Mouse (Mus musculus) brain, embryonic 18.5 days (tissue): ENCODE results near the gene Gprin1.

Experiments used
- DNase-seq: peaks from one replicate; pipeline ENCODE4 v3.0.0-alpha.2; 2012; ENCODE audit warnings: low read depth, low spot score

Gprin1 gene

GRCm38 (mm10) chr13:54726131-54726530, 23.5 kb downstream of the Gprin1 start:
- no peak for DNase-seq

- no peak for DNase-seq
These were observed 26.5 kb downstream of the Gprin1 start for GRCm38 (mm10) chr13:54723143-54723542.

GRCm38 (mm10) chr13:54716916-54717315, 32.8 kb downstream of the Gprin1 start:
- no peak for DNase-seq

- no peak for DNase-seq
These were observed 34.7 kb downstream of the Gprin1 start for GRCm38 (mm10) chr13:54714996-54715395.

GRCm38 (mm10) chr13:54714393-54714792, 35.3 kb downstream of the Gprin1 start:
- no peak for DNase-seq

GRCm38 (mm10) chr13:54710866-54711265, 38.8 kb downstream of the Gprin1 start:
- DNase-seq: no peak

GRCm38 (mm10) chr13:54704890-54705289, 44.8 kb downstream of the Gprin1 start:
- DNase-seq: no peak

GRCm38 (mm10) chr13:54702507-54702906, 47.2 kb downstream of the Gprin1 start:
- no peak for DNase-seq

- DNase-seq: no peak
These were observed 48.4 kb downstream of the Gprin1 start, which contains the start of gene Cdhr2 for GRCm38 (mm10) chr13:54701243-54701642. TSS of gene Cdhr2 (plus strand) at chr13:54701461.

GRCm38 (mm10) chr13:54695479-54696230, 54.0 kb downstream of the Gprin1 start:
- DNase-seq: no peak

- DNase-seq: no peak
These were observed 55.2 kb downstream of the Gprin1 start for GRCm38 (mm10) chr13:54694348-54695060.

- DNase-seq: peak; percentile 99
These were observed 55.9 kb downstream of the Gprin1 start, which contains the start of gene Rnf44 for GRCm38 (mm10) chr13:54693558-54694347. TSS of gene Rnf44 (minus strand) at chr13:54693907.

- no peak for DNase-seq
These were observed 56.7 kb downstream of the Gprin1 start for GRCm38 (mm10) chr13:54692711-54693557.

- no peak for DNase-seq
These were observed 57.9 kb downstream of the Gprin1 start for GRCm38 (mm10) chr13:54691737-54692136.

GRCm38 (mm10) chr13:54690151-54690740, 59.4 kb downstream of the Gprin1 start:
- no peak for DNase-seq

GRCm38 (mm10) chr13:54687575-54688424, 61.9 kb downstream of the Gprin1 start:
- peak; percentile 93 for DNase-seq

GRCm38 (mm10) chr13:54687096-54687495, 62.6 kb downstream of the Gprin1 start:
- peak; percentile 67 for DNase-seq
